Mouse (Mus musculus): ENCODE measurements around the gene Plekhg4.

DNA sequence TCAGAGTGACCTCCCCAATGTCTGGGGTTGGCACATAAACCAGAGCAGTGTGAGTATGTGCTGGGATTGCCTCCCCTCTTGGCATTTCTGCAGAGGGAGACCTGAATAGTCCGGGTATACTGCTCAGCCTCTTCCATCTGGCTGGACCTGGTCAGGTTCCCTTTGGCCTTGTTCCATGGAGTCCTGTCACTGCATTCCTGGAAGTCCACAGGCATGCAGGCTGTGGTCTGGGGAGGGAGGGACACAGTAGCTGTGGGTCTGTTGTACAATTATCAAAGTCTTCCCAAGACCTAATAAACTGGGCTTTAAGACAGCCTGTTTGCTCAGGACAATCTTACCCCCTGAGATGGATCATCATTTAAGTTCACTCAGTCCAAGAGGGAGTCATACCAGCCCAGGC lies 14.1 kb downstream of the Plekhg4 start:
- TF ChIP-seq POLR2A (IDR thresholded peaks at IDR 0.05; ENCODE audit: borderline replicate concordance, extremely low read depth, insufficient read depth, insufficient read length, poor library complexity, severe bottlenecking) (no peak), CTCF (IDR thresholded peaks at IDR 0.05; ENCODE audit: borderline replicate concordance, extremely low read depth, insufficient read depth, insufficient read length) (no peak)

Data from brain, embryonic 14.5 days (tissue).